Mouse (Mus musculus): ENCODE data around the gene Sumo3. TPM values are rescaled to one million over a fixed set of nuclear protein-coding genes. Genes with fewer than 3 reads are reported as not detected.

The Sumo3 gene
- 129 and 254 TPM in 2 replicates for polyA plus RNA-seq (2012; rRNA removed)

DNA sequence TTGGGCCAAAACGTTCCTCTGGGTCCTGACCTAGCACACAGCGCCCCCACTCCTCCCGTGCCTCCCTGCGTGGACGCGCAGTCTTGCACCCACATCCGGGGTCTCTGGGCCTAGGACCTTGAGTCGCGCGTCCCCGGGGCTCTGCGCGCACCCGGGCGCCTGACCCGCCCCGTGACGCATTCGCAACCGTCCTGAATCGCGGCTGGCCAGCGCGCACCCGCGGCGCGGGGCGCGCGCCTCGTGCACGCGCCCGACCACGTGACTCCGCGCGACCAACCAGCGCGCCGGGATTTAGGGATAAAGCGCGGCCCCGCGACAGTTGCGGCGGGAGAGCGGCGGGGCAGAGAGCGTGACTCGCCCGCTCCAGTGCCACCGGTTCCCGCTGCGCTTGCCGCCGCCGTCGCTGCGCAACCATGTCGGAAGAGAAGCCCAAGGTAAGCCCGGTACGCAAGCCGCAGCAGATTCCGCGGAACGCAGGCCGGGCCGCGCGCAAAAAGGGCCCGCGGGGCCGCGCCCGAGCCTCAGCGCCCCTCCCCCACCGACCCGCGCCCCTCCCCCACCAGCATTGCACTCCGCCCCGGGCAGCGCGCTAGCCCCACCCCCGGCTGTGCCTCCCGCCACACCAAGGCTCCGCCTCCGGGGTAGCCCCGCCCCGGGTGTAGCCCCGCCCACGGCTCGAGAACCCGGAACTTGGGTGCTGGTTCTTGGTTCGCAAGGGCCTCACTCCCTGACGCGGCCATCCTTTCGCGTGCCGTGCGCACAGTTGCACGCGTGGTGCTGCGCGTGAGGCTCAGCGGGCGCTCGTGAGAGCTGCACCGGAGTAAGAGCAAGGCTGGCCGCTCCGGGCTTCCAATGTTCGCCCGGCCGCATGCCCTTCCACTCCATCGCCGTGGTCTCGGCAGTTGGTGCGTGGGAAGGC, at the start of gene Sumo3, which contains the start of gene Gm49325:
Gene Sumo3, plus strand, starts transcription at position 190 of the 919 bp plus-strand sequence.
Gene Gm49325, plus strand, starts transcription at position 290 of the 919 bp plus-strand sequence.
- Histone ChIP-seq H3K4me1 (ENCODE audit: control insufficient read depth, insufficient read depth, insufficient read length, low read length) (peaks cover 7% of the 10 kb centered on the region; the same call in 1 of the 2 replicates), H3K27ac (ENCODE audit: insufficient read depth, low read depth, low read length) (peak within 1 kb of the TSS; percentile 87), H3K4me3 (ENCODE audit: low read depth, low read length) (peak within 1 kb of the TSS; percentile 83), H3K27me3 (ENCODE audit: control insufficient read depth, insufficient read depth, low read length) (no peaks in the 10 kb centered on the region), H3K36me3 (ENCODE audit: control insufficient read depth, insufficient read depth, low read length) (peaks cover 16% of the 10 kb centered on the region)
- under 1% methylated on average over 116 of the region's 119 CpGs for WGBS
- TF ChIP-seq POLR2A (IDR thresholded peaks at IDR 0.05; ENCODE audit: low read depth, low read length) (peak; percentile 78), CTCF (IDR thresholded peaks at IDR 0.05; ENCODE audit: extremely low read depth, insufficient read length, insufficient replicate concordance, low read depth, low read length) (no peak)

GRCm38 (mm10) chr10:77556631-77557030, 49.3 kb upstream of the Sumo3 start:
- 90% methylated on average over 7 of the region's 7 CpGs for WGBS
- TF ChIP-seq CTCF (IDR thresholded peaks at IDR 0.05; ENCODE audit: extremely low read depth, insufficient read length, insufficient replicate concordance, low read depth, low read length) (no peak), POLR2A (IDR thresholded peaks at IDR 0.05; ENCODE audit: low read depth, low read length) (no peak)
- Histone ChIP-seq H3K4me1 (ENCODE audit: control insufficient read depth, insufficient read depth, insufficient read length, low read length) (no peaks in the 10 kb centered on the region; the same call in 1 of the 2 replicates), H3K27ac (ENCODE audit: insufficient read depth, low read depth, low read length) (no peak overlapping the region), H3K27me3 (ENCODE audit: control insufficient read depth, insufficient read depth, low read length) (no peaks in the 10 kb centered on the region), H3K4me3 (ENCODE audit: low read depth, low read length) (no peak overlapping the region), H3K36me3 (ENCODE audit: control insufficient read depth, insufficient read depth, low read length) (no peaks in the 10 kb centered on the region)

GRCm38 (mm10) chr10:77557641-77558040, 48.3 kb upstream of the Sumo3 start:
- WGBS: 88% methylated on average over 4 of the region's 4 CpGs
- no peak overlapping the region for H3K4me3 ChIP-seq (ENCODE audit: low read depth, low read length)
- no peak for TF ChIP-seq CTCF (IDR thresholded peaks at IDR 0.05; ENCODE audit: extremely low read depth, insufficient read length, insufficient replicate concordance, low read depth, low read length)
- TF ChIP-seq POLR2A (IDR thresholded peaks at IDR 0.05; ENCODE audit: low read depth, low read length): no peak
- no peaks in the 10 kb centered on the region for H3K4me1 ChIP-seq (ENCODE audit: control insufficient read depth, insufficient read depth, insufficient read length, low read length)
- H3K27me3 ChIP-seq (ENCODE audit: control insufficient read depth, insufficient read depth, low read length): no peaks in the 10 kb centered on the region
- no peak overlapping the region for H3K27ac ChIP-seq (ENCODE audit: insufficient read depth, low read depth, low read length)
- no peaks in the 10 kb centered on the region for H3K36me3 ChIP-seq (ENCODE audit: control insufficient read depth, insufficient read depth, low read length)

DNA sequence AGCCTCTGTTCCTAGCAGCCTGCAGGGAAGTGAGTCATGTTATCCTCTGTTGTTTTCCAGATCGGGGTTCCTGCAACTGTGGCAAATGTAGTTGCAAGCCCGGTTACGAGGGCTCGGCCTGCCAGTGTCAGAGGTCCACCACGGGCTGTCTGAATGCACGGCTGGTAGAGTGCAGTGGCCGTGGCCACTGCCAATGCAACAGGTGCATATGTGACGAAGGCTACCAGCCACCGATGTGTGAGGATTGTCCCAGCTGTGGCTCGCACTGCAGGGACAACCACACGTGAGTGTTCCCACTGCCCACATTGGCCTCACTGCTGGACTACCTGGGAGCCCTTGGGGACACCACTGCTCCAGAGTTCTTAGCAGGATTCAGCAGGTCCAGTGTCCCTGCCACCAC, 45.8 kb upstream of the Sumo3 start:
- Histone ChIP-seq H3K36me3 (ENCODE audit: control insufficient read depth, insufficient read depth, low read length) (no peaks in the 10 kb centered on the region), H3K27me3 (ENCODE audit: control insufficient read depth, insufficient read depth, low read length) (no peaks in the 10 kb centered on the region), H3K27ac (ENCODE audit: insufficient read depth, low read depth, low read length) (no peak overlapping the region), H3K4me3 (ENCODE audit: low read depth, low read length) (no peak overlapping the region), H3K4me1 (ENCODE audit: control insufficient read depth, insufficient read depth, insufficient read length, low read length) (no peaks in the 10 kb centered on the region)
- 92% methylated on average over 11 of the region's 11 CpGs for WGBS
- TF ChIP-seq POLR2A (IDR thresholded peaks at IDR 0.05; ENCODE audit: low read depth, low read length) (no peak), CTCF (IDR thresholded peaks at IDR 0.05; ENCODE audit: extremely low read depth, insufficient read length, insufficient replicate concordance, low read depth, low read length) (no peak)

DNA sequence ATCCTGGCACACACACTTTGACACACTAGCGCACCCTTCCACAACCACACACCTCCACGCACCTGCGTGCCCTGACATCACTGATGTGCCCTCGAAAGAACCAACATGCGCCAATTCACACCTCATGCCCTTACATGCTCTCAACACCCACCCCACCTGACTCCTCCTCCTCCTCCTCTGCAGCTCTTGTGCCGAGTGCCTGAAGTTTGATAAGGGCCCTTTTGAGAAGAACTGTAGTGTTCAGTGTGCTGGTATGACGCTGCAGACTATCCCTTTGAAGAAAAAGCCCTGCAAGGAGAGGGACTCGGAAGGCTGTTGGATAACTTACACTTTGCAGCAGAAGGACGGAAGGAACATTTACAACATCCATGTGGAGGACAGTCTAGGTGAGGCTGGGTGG, 45.1 kb upstream of the Sumo3 start:
- Histone ChIP-seq H3K27me3 (ENCODE audit: control insufficient read depth, insufficient read depth, low read length) (no peaks in the 10 kb centered on the region), H3K27ac (ENCODE audit: insufficient read depth, low read depth, low read length) (no peak overlapping the region), H3K4me1 (ENCODE audit: control insufficient read depth, insufficient read depth, insufficient read length, low read length) (no peaks in the 10 kb centered on the region), H3K36me3 (ENCODE audit: control insufficient read depth, insufficient read depth, low read length) (no peaks in the 10 kb centered on the region), H3K4me3 (ENCODE audit: low read depth, low read length) (no peak overlapping the region)
- TF ChIP-seq POLR2A (IDR thresholded peaks at IDR 0.05; ENCODE audit: low read depth, low read length): no peak
- TF ChIP-seq CTCF (IDR thresholded peaks at IDR 0.05; ENCODE audit: extremely low read depth, insufficient read length, insufficient replicate concordance, low read depth, low read length): no peak
- 90% methylated on average over 9 of the region's 9 CpGs for WGBS

GRCm38 (mm10) chr10:77561508-77561907, 44.4 kb upstream of the Sumo3 start:
- TF ChIP-seq CTCF (IDR thresholded peaks at IDR 0.05; ENCODE audit: extremely low read depth, insufficient read length, insufficient replicate concordance, low read depth, low read length): no peak
- no peak for TF ChIP-seq POLR2A (IDR thresholded peaks at IDR 0.05; ENCODE audit: low read depth, low read length)
- no peak overlapping the region for H3K4me3 ChIP-seq (ENCODE audit: low read depth, low read length)
- WGBS: 56% methylated on average over 2 of the region's 2 CpGs
- peaks cover 5% of the 10 kb centered on the region; the same call in 1 of the 2 replicates for H3K4me1 ChIP-seq (ENCODE audit: control insufficient read depth, insufficient read depth, insufficient read length, low read length)
- no peaks in the 10 kb centered on the region for H3K27me3 ChIP-seq (ENCODE audit: control insufficient read depth, insufficient read depth, low read length)
- no peaks in the 10 kb centered on the region for H3K36me3 ChIP-seq (ENCODE audit: control insufficient read depth, insufficient read depth, low read length)
- H3K27ac ChIP-seq (ENCODE audit: insufficient read depth, low read depth, low read length): no peak overlapping the region

- no peak for TF ChIP-seq CTCF (IDR thresholded peaks at IDR 0.05; ENCODE audit: extremely low read depth, insufficient read length, insufficient replicate concordance, low read depth, low read length)
- no peak for TF ChIP-seq POLR2A (IDR thresholded peaks at IDR 0.05; ENCODE audit: low read depth, low read length)
- H3K27ac ChIP-seq (ENCODE audit: insufficient read depth, low read depth, low read length): no peak overlapping the region
- 80% methylated on average over 8 of the region's 8 CpGs for WGBS
- H3K4me3 ChIP-seq (ENCODE audit: low read depth, low read length): no peak overlapping the region
- no peaks in the 10 kb centered on the region for H3K36me3 ChIP-seq (ENCODE audit: control insufficient read depth, insufficient read depth, low read length)
- H3K27me3 ChIP-seq (ENCODE audit: control insufficient read depth, insufficient read depth, low read length): no peaks in the 10 kb centered on the region
- H3K4me1 ChIP-seq (ENCODE audit: control insufficient read depth, insufficient read depth, insufficient read length, low read length): peaks cover 27% of the 10 kb centered on the region
Measured at GRCm38 (mm10) chr10:77565005-77565404, 40.9 kb upstream of the Sumo3 start.

All from small intestine, adult 2 months (tissue).